Mouse (Mus musculus) midbrain, embryonic 16.5 days (tissue): Measurements from ENCODE around the gene Slc22a4. TPM values are rescaled to one million over a fixed set of nuclear protein-coding genes. Genes with fewer than 3 reads are reported as not detected.

Experiments used
- ATAC-seq: fragments of 200-750 bp; cut with Nextera tagmentation; 2 replicates; pipeline ENCODE4 v1.8.0; 2017; ENCODE audit warnings: moderate TSS enrichment
- H3K27ac ChIP-seq: fragments of 300-500 bp; sonication (generic); 2 replicates; pipeline ENCODE4 v1.5.1; 2014; ENCODE audit warnings: mild to moderate bottlenecking, low read length, mixed read lengths
- H3K27me3 ChIP-seq: fragments of 300-500 bp; sonication (generic); 2 replicates; pipeline ENCODE4 v1.6.1; 2014; ENCODE audit warnings: low read depth, low read length, mixed read lengths; ENCODE audit not compliant: control insufficient read depth, insufficient read depth
- H3K36me3 ChIP-seq: fragments of 300-500 bp; sonication (generic); 2 replicates; pipeline ENCODE4 v1.6.1; 2014; ENCODE audit warnings: mild to moderate bottlenecking, low read length, moderate library complexity, mixed read lengths; ENCODE audit not compliant: control insufficient read depth, insufficient read depth
- H3K4me1 ChIP-seq: fragments of 300-500 bp; sonication (generic); 2 replicates; pipeline ENCODE4 v1.6.1; 2014; ENCODE audit warnings: mild to moderate bottlenecking, low read length, mixed read lengths; ENCODE audit not compliant: control insufficient read depth, insufficient read depth
- H3K4me2 ChIP-seq: fragments of 300-500 bp; sonication (generic); 2 replicates; pipeline ENCODE4 v1.6.1; 2014; ENCODE audit warnings: mild to moderate bottlenecking, low read length, mixed read lengths
- H3K4me3 ChIP-seq: fragments of 300-500 bp; sonication (generic); 2 replicates; pipeline ENCODE4 v1.5.1; 2014; ENCODE audit warnings: low read depth, mild to moderate bottlenecking, low read length, moderate library complexity, mixed read lengths
- H3K9ac ChIP-seq: fragments of 300-500 bp; sonication (generic); 2 replicates; pipeline ENCODE4 v1.6.1; 2014; ENCODE audit warnings: low read depth, low read length, mixed read lengths
- H3K9me3 ChIP-seq: fragments of 300-500 bp; sonication (generic); replicated peaks from 2 replicates; pipeline ENCODE4 v1.6.1; 2014; ENCODE audit warnings: mild to moderate bottlenecking, low read length, mixed read lengths; ENCODE audit not compliant: control insufficient read depth, poor library complexity, severe bottlenecking
- WGBS: fragments of 180-500 bp; shearing (Covaris S2); extraction: QIAGEN DNeasy Blood & Tissue Kit; methylation state at CpG from one replicate; pipeline ENCODE4 v1.1.7; 2014; 5-methylcytosine and 5-hydroxymethylcytosine counted together
- polyA plus RNA-seq: library from polyadenylated mRNA; unstranded; fragments of >200 nt; fragmentation: Nextera tagmentation; extraction: Ambion mirVana; gene quantifications from 2 replicates; pipeline ENCODE4 v1.2.1, GENCODE M21; 2015

Gene Slc22a4
- polyA plus RNA-seq, 1 experiment from 2014 or later = 6.5 TPM

DNA sequence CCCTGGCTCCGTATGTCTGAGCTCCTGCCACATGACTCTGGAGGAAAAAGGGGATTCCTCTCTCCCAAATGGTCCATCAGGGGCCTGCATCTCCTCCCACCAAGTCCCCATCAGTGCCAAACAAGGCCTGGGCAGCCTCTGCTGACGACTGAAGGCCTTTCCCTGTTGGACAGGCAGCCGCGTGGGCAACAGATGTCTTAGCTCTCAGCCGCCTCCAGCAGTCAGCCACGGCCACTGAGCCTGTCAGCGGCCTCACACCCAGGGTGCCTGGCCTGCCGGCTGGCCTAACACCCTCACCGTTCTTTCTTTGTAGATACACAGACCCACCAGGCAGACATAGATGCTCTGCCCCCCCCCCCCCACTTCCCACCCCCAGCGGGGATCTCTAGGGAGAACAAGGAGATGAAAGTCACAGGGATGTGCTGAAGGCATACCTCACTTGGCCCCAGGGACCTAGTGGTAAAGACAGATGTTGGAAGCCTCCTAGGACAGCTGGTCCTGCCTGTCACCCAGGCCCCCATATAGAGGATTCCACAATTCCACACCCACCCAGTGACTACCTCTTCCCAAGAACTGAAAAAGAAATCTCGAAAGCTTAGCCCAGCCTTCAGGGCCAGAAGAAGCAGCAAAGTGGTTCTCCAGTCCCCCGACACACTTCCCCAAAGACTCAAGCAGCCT is 39.6 kb upstream of the Slc22a4 start:
- H3K4me1 ChIP-seq = no peaks in the 10 kb centered on the region; the same call in 1 of the 2 replicates
- WGBS = 29% methylated on average over 12 of the region's 12 CpGs
- H3K9me3 ChIP-seq = no peaks in the 10 kb centered on the region
- peak overlapping the region; percentile 66 for H3K4me2 ChIP-seq
- H3K27me3 ChIP-seq = peaks cover 7% of the 10 kb centered on the region
- peak overlapping the region; percentile 43; the same call in 1 of the 2 replicates for H3K4me3 ChIP-seq
- ATAC-seq = no peak
- H3K27ac ChIP-seq = no peak overlapping the region
- H3K9ac ChIP-seq = no peak overlapping the region
- H3K36me3 ChIP-seq = no peaks in the 10 kb centered on the region

DNA sequence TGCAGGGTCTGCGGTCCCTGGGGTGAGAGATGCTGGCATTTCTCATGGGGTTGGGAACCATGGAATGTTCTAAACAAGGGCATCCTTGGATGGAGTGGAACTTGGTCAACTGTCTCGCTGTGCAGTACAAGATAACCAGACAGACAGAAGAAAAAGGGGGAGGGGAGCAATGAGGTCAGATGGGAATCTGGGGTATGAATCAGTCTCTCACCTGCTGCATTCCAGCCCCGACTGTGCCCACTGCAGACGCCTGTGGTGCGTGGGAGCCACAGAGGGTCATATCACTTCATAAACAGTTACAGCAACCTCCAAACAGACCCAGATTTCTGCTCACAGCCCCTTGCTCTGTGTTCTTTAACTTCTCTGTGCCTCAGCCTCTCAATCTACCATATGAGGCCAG is 38.5 kb upstream of the Slc22a4 start:
- H3K9ac ChIP-seq = no peak overlapping the region
- H3K4me3 ChIP-seq = no peak overlapping the region
- H3K9me3 ChIP-seq = no peaks in the 10 kb centered on the region
- no peak for ATAC-seq
- H3K27ac ChIP-seq = no peak overlapping the region
- no peaks in the 10 kb centered on the region for H3K36me3 ChIP-seq
- H3K27me3 ChIP-seq = peaks cover 7% of the 10 kb centered on the region
- H3K4me1 ChIP-seq = no peaks in the 10 kb centered on the region; the same call in 1 of the 2 replicates
- 77% methylated on average over 5 of the region's 5 CpGs for WGBS
- H3K4me2 ChIP-seq = no peak overlapping the region

DNA sequence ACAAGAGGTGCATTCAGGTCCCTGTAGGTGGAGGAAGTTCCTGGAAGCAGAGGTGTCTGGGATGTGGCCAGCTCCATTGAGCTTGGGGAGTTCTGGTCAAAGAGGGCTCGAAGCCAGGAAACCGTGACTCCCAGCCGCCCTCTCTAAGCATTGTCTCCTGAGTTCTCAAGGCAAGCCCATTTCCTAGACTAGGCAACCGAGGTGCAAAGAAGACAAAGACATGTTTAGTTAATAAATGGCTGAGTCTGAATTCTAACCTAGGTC is 38.0 kb upstream of the Slc22a4 start:
- no peak overlapping the region for H3K9ac ChIP-seq
- no peak overlapping the region for H3K4me3 ChIP-seq
- no peaks in the 10 kb centered on the region for H3K36me3 ChIP-seq
- no peak overlapping the region for H3K4me2 ChIP-seq
- no peaks in the 10 kb centered on the region for H3K9me3 ChIP-seq
- WGBS = 85% methylated on average over 4 of the region's 4 CpGs
- peaks cover 7% of the 10 kb centered on the region for H3K27me3 ChIP-seq
- no peak overlapping the region for H3K27ac ChIP-seq
- no peak for ATAC-seq
- H3K4me1 ChIP-seq = no peaks in the 10 kb centered on the region; the same call in 1 of the 2 replicates

DNA sequence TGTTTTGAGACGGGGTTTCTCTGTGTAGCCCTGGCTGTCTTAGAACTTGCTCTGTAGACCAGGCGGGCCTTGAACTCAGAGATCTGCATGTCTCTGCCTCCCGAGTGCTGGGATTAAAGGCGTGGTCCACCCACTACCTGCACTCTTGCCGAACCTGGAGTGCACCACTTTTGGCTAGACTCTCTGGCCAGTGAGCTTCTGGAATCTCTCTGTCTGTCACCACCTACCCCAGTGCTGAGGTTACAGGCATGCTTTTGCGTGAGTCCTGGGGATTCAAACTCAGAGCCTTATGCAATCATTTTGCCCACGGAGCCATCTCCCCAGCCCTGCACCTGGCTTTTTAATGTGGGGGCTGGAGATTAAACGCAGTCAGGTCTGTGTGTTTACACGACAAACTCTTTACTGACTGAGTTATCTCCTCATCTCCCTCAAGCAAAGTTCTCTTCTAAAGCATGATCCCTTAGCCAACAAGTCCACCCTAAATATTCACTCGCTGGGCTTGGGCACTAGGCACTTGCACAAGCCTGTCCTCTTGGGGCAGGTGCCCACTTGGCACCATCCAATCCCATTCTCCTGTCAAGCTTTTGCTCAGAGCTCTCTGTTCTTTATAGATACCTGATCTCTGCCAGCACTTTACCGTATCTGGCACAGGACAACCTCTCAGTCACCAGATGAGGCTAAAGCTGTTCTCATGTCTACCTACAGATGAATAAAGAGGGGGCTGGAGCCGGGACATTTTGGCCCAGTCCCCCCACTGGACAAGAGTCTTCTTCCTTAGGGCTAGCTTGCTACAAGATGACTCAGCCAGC is 37.4 kb upstream of the Slc22a4 start:
- ATAC-seq = no peak

DNA sequence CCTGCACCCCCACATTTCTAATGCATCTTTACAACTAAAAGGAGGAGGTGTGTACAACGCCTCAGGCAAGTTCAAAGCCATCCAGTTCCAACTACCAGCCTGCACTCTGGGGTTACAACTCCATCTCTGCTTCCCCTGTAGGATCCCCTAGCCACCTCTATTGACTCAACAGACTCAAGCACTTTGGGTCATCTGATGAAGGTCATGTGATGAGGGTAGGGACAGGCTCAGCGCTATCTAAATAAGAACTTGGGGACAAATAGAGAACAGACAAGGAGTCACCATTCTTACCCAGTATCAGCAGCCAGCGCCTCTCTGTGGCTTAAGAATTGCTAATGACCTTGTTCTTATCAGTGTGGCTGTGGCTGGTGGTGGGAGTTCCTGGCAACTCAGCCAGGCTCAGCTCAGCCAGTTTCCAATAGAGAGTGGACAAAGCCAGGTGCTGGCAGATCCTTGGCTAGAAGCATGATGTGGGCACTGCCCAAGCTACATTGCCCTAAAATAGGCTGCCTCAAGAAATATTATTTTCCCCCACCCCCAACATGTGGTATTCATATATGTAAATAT is 36.6 kb upstream of the Slc22a4 start:
- no peak for ATAC-seq

More for the DNA sequence above, 37.4 kb upstream of the Slc22a4 start:
- WGBS = 94% methylated on average over 12 of the region's 12 CpGs
- Histone ChIP-seq H3K4me1 (no peaks in the 10 kb centered on the region; the same call in 1 of the 2 replicates), H3K4me2 (no peak overlapping the region), H3K9me3 (no peaks in the 10 kb centered on the region), H3K27me3 (peaks cover 7% of the 10 kb centered on the region), H3K9ac (no peak overlapping the region), H3K27ac (no peak overlapping the region), H3K36me3 (no peaks in the 10 kb centered on the region), H3K4me3 (no peak overlapping the region)

DNA sequence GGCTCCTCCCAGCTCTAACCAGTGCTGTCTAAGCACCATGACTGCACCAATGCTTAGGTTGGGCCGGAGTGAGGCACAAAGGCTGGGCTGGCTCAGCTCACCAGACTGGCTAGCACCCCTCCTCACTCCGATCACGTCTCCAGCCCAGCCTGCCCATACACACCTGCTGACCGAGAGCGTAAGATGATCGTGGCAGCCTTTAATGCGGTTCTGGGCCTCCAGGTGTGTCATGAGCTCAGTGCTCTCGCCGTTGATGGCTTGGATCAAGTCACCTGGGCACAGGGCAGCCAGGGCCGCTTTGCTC is 35.5 kb upstream of the Slc22a4 start:
- Histone ChIP-seq H3K4me1 (peaks cover 6% of the 10 kb centered on the region), H3K9ac (no peak overlapping the region), H3K4me2 (no peak overlapping the region), H3K27ac (no peak overlapping the region), H3K9me3 (no peaks in the 10 kb centered on the region), H3K36me3 (no peaks in the 10 kb centered on the region), H3K27me3 (peaks cover 4% of the 10 kb centered on the region; the same call in 1 of the 2 replicates), H3K4me3 (no peak overlapping the region)
- WGBS = 90% methylated on average over 10 of the region's 10 CpGs
- ATAC-seq = no peak

More for the DNA sequence above, 36.6 kb upstream of the Slc22a4 start:
- WGBS = 71% methylated on average over 3 of the region's 3 CpGs
- Histone ChIP-seq H3K4me2 (no peak overlapping the region), H3K27ac (no peak overlapping the region), H3K27me3 (peaks cover 4% of the 10 kb centered on the region; the same call in 1 of the 2 replicates), H3K9me3 (no peaks in the 10 kb centered on the region), H3K9ac (no peak overlapping the region), H3K4me3 (no peak overlapping the region), H3K4me1 (no peaks in the 10 kb centered on the region; the same call in 1 of the 2 replicates), H3K36me3 (no peaks in the 10 kb centered on the region)

DNA sequence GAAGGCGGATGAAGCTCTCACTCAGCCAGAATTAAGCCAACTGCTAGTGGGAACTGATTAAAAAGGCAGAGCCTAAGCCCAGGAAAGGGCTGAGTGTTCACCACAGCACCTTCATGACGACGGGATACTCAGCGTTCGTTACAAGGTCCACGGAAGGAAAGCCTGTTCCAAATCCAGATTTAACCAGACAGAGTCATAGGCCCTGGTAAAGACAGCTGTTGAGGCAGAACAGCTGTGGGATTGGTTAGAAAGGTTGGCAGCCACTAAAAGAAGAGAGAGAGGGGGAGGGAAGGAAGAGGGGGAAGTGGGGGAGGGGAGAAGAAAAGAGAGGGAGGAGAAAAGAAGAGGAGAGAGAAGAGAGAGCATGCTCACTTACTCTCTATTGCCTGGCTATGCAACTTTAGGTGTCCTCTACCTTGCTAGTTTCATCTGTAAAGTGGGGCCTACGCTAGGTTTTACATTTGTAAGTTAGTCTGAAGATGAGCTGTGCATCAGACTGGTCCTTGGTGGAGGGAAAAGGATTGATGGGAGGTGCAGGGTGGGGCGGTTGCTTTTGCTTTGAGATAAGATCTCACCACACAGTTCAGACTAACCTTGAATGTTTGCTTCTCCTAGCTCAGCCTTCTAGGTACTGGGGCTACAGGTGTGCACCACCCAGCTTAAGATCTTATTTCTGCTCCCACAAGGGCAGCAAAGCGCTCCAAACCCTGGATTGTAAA is 35.0 kb upstream of the Slc22a4 start:
- Histone ChIP-seq H3K4me1 (peaks cover 7% of the 10 kb centered on the region), H3K4me3 (no peak overlapping the region), H3K36me3 (no peaks in the 10 kb centered on the region), H3K9me3 (no peaks in the 10 kb centered on the region), H3K27ac (no peak overlapping the region), H3K4me2 (no peak overlapping the region), H3K9ac (no peak overlapping the region), H3K27me3 (peaks cover 1% of the 10 kb centered on the region; the same call in 1 of the 2 replicates)
- ATAC-seq = no peak
- WGBS = 73% methylated on average over 9 of the region's 9 CpGs

DNA sequence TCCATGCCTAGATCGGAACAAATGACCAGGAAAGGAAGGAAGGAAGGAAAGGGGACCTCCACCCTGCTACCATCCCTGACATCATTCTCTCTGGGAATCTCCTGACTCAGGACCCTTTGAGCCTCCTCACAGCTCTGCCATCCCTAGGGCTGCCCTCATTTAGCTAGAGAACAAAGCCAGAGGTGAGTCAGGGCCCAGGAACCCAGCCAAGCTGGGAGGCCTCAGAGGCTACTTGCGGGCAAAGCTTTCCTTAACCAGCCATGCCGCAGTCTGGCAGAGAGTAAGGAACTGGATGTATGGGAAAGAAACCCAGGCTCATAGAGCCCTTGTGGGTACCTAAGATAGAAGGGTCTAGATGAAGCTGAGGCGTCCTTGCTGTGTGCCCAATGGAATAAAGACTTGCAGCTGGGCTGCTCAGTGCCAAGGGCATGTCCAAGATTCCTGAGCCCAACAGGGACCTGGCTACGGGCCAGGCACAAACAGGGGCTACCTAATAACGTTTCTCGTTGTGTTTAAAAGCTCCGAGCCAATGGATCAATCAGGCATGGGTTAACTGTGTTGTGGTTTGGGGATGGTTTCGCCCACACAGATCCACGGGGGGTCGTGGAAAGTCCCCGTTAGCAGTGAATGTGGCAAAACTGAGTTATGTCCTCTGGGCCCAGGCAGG is 34.3 kb upstream of the Slc22a4 start:
- WGBS = 72% methylated on average over 12 of the region's 12 CpGs
- Histone ChIP-seq H3K36me3 (no peaks in the 10 kb centered on the region), H3K27me3 (no peaks in the 10 kb centered on the region), H3K27ac (no peak overlapping the region), H3K4me1 (peaks cover 7% of the 10 kb centered on the region), H3K9me3 (no peaks in the 10 kb centered on the region), H3K4me3 (no peak overlapping the region), H3K9ac (no peak overlapping the region), H3K4me2 (no peak overlapping the region)
- no peak for ATAC-seq
